Mouse (Mus musculus) megakaryocyte, embryonic 14.5 days (primary cell): ENCODE data around the gene Caskin1.

Experiments
- FLI1 ChIP-seq: IDR thresholded peaks from 2 replicates; pipeline ENCODE4 v1.6.1; 2012; ENCODE audit warnings: low read length, inconsistent platforms, mixed read lengths
- GATA1 ChIP-seq: IDR thresholded peaks from 3 replicates; pipeline ENCODE4 v1.6.1; 2012; ENCODE audit warnings: mixed read lengths, low read length, inconsistent platforms, borderline replicate concordance

DNA sequence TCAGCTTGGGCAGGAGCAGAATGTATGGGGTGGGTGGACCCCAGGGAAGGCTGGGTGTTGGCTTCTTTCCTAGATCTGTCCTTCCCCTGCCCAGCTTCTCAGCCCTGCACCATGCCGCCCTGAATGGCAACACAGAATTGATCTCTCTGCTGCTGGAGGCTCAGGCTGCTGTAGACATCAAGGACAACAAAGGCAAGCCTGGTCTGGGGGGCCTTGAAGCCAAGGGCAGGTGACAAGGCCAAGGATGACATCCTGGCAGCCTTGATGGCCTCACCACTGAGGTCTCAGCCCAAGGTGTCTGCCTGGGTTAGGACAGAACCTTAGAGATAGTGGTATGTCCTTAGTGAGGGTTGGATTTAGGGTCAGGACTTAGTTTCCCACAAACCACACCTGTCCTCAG lies 7.6 kb downstream of the Caskin1 start:
- TF ChIP-seq GATA1 (no peak), FLI1 (no peak)
